Mouse (Mus musculus) large intestine, adult 2 months (tissue): ENCODE results near the gene Mindy4. TPM values are rescaled to one million over a fixed set of nuclear protein-coding genes. Genes with fewer than 3 reads are reported as not detected.

Experiments
- DNase-seq: peaks from one replicate; pipeline ENCODE4 v3.0.0-alpha.2; 2012; ENCODE audit warnings: low read depth, low spot score
- WGBS: fragments of 180-500 bp; shearing (Covaris S2); methylation state at CpG from one replicate; pipeline ENCODE4 v1.1.7; 2018; 5-methylcytosine and 5-hydroxymethylcytosine counted together
- polyA plus RNA-seq: library from polyadenylated mRNA; depleted of rRNA; stranded (reverse); fragments of >200 nt; gene quantifications from 2 replicates; pipeline ENCODE4 v1.2.3, GENCODE M21; 2012

The Mindy4 gene
- polyA plus RNA-seq, 1 experiment = 2.7 TPM

- WGBS = 61% methylated on average over 6 of the region's 6 CpGs
- no peak for DNase-seq
These were observed 128.1 kb downstream of the Mindy4 start for GRCm38 (mm10) chr6:55331315-55331714.

GRCm38 (mm10) chr6:55332100-55332772 lies 129.1 kb downstream of the Mindy4 start:
- 58% methylated on average over 5 of the region's 5 CpGs for WGBS
- no peak for DNase-seq

DNA sequence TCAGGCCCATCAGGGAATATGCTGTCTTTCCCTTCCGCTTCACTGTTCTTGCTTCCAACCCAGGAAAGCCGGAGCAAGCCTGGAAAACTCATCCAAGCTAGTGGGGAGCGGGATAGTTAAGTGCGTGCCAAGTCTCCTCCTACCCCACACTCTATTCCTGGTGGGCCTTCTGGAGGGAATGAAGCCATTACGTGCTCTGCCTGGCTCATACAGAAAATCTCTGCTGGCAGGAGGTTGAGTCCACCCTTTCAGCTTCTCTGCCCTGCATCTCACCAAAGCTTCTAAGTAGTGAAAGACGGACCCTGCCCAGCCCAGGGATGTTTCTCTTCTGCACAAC lies 129.6 kb downstream of the Mindy4 start:
- no peak for DNase-seq
- WGBS = 89% methylated on average over 6 of the region's 6 CpGs

DNA sequence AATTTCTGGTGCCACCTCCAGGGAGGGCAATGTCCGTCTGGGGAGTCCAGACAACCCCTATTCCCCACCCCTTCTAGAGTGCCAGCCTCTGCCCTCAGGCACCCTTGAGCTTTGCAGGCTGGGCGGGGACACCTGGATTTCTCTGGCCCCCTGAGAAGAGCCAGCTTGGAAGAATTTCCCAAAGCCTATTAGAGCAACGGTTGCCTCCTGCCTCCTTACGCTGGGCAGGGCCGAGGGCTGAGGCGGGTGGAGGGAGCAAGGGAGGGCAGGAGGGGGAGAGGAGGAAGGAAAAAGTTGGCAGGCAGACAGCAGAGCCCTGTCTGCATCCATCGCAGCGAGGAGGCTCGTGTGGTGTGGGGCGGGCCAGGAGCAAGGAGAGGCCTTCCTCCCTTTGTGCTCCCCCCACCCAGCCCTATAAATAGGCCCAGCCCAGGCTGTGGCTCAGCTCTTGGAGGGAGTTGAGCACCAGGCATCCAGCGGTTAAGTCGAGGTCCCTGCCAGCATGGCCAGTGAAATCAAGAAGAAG lies 132.9 kb downstream of the Mindy4 start, which contains the start of gene Aqp1:
TSS of gene Aqp1 (plus strand) at position 444 of the 526 bp plus-strand sequence.
- WGBS = 4% methylated on average over 12 of the region's 12 CpGs
- DNase-seq = no peak

DNA sequence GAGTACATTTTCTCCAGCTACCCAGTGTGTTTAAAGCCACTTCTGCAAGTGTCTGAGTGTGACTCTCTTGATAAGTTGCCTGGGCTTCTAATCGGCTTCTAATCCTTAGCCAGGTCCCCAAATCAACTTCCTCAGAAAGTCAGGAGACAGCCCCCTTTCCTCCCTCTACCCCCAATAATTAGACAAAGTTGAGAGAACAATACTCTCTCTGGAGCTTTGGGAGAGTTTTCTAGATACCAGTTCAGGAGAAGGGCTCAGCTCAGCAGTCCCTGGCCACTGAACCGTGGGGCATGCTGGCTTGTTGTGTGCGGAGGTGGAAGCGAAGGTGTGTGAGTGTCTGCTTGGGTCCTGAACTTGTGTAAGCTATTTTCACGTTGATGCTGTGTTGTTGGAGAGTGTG lies 134.1 kb downstream of the Mindy4 start:
- DNase-seq = no peak
- 34% methylated on average over 5 of the region's 5 CpGs for WGBS

GRCm38 (mm10) chr6:55338077-55338476 lies 134.9 kb downstream of the Mindy4 start:
- WGBS = 26% methylated on average over 6 of the region's 6 CpGs
- no peak for DNase-seq

DNA sequence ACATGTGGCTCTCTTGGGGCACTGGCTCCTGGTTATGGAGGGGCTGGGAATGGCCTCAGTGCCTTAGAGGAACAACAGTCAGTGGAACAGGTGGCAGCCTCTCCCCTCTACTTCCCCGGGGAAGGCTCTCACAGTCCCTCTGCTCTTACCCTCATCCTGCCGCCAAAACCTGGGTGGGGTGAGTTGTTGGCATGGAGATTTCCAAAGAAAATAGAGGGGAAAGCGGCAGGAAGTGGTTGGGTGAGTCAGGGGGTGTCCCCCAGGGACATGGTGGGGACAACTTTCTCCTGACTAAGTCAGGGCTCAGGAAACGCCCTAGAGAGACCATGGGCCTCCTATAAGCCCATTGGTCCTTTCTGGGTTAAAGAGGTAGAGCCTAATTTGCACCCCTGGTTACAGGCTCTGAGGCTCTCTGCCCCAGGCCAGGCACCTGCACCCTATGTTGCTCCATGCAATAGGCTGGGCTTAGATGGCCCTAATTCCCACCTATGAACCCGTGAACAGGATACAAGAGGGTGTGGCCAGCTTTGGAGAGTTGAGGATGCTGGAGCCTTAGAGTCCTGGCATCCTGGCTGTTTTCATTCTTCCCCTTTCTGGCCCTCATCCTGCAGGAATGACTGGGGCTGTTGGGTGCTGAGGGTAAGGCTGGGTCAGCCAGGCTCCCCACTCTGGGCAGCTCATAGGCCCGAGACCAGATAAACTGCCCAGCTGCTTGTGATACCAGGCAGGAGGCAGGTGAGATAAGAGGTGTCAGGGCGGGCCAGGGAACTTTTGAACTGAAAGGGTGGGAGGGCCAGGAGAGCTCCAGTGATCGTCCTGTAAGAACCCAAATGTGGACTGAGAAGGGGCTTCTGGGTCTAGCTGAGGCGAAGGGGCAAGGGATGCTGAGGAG lies 136.0 kb downstream of the Mindy4 start:
- 38% methylated on average over 9 of the region's 9 CpGs for WGBS
- no peak for DNase-seq

DNA sequence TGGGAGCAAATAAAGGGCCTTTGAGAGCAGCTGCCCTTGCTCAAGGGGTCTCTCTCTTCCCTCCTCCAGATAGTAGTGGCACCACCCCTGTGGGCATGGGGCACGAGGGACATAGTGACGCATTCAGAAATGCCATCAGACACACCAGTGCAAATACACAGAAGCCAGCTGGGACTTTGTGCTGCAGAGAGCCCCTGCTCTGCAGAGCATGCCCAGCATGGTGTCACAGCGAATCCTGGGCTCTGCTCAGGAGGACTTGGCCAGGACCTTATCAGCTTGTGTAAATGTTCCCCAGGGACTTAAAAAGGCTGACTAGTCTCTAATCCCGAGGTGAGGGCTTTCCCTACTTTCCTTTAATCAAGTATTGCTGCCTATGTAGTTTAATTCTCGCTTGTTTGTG lies 138.5 kb downstream of the Mindy4 start:
- WGBS = 22% methylated on average over 5 of the region's 5 CpGs
- DNase-seq = no peak

- DNase-seq = no peak
- 28% methylated on average over 9 of the region's 9 CpGs for WGBS
These were observed 139.1 kb downstream of the Mindy4 start for GRCm38 (mm10) chr6:55342328-55342727.

DNA sequence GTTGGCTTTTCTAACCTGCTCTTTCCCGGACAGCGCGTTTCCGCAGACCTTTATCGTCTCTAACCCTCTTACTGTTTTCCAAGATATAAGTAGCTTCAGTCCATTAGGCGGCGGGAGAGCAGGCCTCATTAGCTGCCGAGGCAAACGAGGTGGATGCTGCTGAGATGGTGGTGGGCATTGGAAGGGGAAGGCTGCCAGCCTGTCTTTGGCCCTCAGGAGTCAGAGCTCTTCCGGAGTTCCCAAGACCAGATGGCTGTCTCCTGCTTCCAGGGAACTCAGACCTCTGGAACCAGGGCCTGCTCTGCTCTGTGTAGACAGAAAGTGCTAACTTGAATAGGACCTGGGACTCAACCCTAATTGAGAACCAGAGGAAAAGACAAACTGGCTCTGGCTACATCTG lies 140.3 kb downstream of the Mindy4 start:
- DNase-seq = no peak
- WGBS = 92% methylated on average over 10 of the region's 10 CpGs

DNA sequence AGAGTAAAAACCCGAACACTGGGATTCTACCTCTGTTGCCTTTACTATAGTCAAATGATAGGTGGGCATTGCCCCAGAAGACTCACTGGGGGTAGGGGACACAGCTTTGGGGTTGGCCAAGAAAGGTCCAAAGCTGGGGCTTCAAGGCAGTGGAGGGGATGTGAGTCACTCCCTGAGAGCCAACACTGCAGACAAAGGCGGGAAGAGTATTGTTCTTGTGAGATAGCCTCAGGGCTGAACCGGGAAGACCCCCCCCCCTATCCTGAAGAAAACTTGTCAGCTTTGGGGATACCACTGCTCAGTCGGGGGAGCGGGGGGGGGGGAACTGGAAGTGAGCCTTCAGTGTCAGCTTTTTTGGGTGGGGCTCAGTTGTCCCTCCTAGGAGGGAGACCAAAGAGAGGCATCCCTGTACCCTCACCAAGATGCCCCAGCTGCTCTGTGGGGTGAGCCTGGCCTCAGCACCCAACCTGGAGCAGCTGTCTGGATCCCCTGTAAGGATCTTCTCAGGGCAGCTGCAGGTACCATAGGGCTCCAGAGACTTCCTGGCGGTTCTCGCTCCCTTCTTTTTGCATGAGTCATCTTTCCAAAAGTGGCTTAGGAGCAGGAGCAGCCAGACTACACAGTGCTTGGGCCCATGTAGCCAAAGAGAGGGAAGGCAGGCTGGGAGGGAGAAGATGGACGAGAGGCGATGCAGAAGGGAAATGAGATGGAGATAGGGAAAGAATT lies 141.3 kb downstream of the Mindy4 start:
- no peak for DNase-seq
- 72% methylated on average over 9 of the region's 9 CpGs for WGBS

DNA sequence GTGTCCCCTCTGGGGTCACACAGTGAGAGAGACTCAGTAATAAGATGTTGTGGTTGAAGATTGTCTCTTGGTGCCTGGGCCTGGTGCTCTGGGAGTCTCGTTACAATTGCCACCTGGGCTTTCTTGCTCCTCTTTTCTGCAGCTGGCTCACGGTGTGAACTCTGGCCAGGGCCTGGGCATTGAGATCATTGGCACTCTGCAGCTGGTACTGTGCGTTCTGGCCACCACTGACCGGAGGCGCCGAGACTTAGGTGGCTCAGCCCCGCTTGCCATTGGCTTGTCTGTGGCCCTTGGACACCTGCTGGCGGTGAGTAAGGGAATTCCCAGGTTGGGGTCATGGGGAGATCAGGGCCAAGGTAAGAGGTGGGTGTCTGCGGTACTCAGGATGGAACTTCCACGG lies 142.1 kb downstream of the Mindy4 start:
- DNase-seq = no peak
- 85% methylated on average over 10 of the region's 10 CpGs for WGBS

DNA sequence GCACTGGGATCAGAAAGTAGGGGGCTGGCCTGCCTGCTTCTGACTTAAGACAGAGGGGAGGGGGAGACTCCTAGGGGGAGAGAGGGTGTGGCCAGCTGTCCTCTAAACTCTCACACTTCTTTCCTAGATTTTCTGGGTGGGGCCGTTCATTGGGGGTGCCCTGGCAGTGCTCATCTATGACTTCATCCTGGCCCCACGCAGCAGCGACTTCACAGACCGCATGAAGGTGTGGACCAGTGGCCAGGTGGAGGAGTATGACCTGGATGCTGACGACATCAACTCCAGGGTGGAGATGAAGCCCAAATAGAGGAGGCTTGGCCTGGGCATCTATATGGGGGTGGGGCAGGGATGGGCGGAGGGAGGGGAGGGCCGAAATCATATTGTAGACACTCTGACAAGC lies 143.3 kb downstream of the Mindy4 start:
- DNase-seq = no peak
- 67% methylated on average over 7 of the region's 7 CpGs for WGBS

DNA sequence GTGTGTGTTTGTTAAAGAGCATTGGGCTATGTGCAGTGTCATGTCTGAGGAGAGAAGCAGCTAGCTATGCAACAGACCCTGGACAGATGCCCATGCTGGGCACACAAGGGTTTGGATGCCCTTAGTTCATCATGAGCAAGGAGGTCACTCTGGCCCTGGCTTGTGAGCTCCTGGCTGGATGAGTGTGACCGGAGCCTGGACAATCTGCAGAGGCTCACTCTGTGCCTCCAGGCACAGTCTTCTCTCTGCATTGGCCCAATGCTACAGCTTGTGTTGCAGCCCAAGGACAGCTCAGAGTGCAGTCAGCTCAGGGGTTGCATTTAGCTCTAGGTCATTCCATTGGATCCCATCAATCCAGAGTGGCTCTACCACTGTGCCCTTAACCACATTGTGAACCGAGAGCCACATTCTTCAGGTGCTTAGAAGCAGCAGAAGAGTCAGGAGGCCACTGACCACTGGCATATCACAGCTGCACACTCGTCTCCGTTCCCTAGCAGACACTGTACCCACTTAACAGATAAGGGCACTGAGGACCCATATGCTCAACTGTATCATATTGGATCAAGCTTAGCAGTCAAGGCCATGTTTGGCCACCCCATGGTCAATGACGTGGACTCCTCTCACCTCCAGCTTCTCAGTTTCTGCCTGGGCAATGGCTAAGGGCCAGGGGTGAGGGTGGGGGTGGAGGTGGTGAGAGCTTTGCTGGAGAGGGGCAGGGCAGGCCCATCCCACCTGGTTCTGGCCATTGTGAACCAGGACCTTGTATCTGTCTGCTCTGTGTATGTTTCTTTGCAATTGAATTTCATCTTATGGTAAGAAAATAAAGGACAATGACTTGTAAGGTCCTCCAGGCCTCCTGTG lies 144.8 kb downstream of the Mindy4 start:
- 94% methylated on average over 5 of the region's 5 CpGs for WGBS
- no peak for DNase-seq

GRCm38 (mm10) chr6:55349231-55349630 lies 146.0 kb downstream of the Mindy4 start:
- 75% methylated on average over 4 of the region's 4 CpGs for WGBS

DNA sequence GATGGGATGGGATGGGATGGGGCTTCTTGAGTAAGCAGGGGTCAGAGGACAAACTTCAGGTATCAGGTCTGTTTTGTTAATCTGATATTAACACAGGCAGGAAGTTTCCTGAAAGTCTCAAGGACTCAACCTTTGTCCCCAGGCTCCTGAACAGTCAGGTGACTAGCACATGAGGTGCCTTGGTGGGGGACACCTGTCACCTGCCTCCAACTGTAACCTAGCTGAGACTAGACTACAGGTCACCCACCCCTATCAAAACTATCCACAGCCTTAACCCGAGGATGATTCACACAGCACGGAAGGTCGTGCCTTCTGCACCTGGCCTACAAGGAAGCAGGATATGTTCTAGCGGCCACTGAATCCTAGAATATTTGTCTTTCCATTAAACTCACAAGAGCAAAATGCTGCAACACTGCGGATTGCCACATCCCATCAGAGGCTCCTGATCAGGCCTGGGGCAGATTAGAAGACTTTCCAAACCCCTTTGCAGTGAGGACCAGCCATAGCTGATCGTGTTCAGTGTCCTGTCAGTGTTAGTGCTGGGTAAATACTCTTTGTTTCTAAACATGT lies 147.3 kb downstream of the Mindy4 start:
- no peak for DNase-seq
- WGBS = 40% methylated on average over 6 of the region's 6 CpGs

More at GRCm38 (mm10) chr6:55349231-55349630, 146.0 kb downstream of the Mindy4 start:
- no peak for DNase-seq

GRCm38 (mm10) chr6:55351712-55352111 lies 148.5 kb downstream of the Mindy4 start:
- 53% methylated on average over 7 of the region's 7 CpGs for WGBS
- no peak for DNase-seq

- DNase-seq = no peak
- 77% methylated on average over 12 of the region's 12 CpGs for WGBS
These were observed 150.7 kb downstream of the Mindy4 start for GRCm38 (mm10) chr6:55353711-55354445.
